Mouse (Mus musculus) thymus, adult 2 months (tissue): Measurements from ENCODE around the gene March4.

ENCODE experiments used
- CTCF ChIP-seq: fragments of 200-500 bp; IDR thresholded peaks from 2 replicates; pipeline ENCODE4 v1.5.1; 2012; ENCODE audit warnings: mild to moderate bottlenecking, control low read depth, low read length, moderate library complexity, borderline replicate concordance; ENCODE audit not compliant: control insufficient read depth, poor library complexity, insufficient read depth; ENCODE audit errors: extremely low read depth
- POLR2A ChIP-seq: fragments of 200-500 bp; IDR thresholded peaks from 2 replicates; pipeline ENCODE4 v1.6.1; 2012; ENCODE audit warnings: mild to moderate bottlenecking, low read length, control low read depth, moderate library complexity; ENCODE audit not compliant: control insufficient read depth, poor library complexity, insufficient read depth; ENCODE audit errors: extremely low read depth

DNA sequence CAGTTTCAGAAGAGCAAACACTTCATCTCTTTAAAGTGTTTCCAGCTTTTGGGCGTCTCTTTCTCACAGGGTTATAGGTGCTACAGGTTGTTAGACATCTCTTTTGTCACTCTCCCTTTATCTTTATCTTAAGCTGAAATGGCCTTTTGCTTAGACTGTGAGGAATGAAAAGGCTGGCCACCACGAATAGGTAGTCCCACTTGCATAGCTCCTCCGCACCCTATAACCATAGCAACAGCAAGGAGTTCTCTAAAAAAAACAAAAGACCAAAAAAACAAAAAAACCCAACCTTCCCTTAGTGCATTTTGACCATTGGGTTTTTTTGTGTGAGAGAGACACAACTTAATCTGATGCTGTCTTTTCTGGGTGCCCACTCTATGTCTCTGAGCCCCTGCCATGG lies 102.2 kb downstream of the March4 start:
- no peak for TF ChIP-seq CTCF
- no peak for TF ChIP-seq POLR2A
